Mouse (Mus musculus): ENCODE measurements around the gene 1700001O22Rik. TPM values are rescaled to one million over a fixed set of nuclear protein-coding genes. Genes with fewer than 3 reads are reported as not detected.
A peak's percentile ranks its signal among the peaks of the same experiment; 100 is the strongest.

The 1700001O22Rik gene
- polyA plus RNA-seq, 1 experiment from 2014 or later = 1.8 TPM

GRCm38 (mm10) chr2:30769187-30769586 lies 34.3 kb downstream of the 1700001O22Rik start:
- no peaks in the 10 kb centered on the region for H3K36me3 ChIP-seq (ENCODE audit: control insufficient read depth, insufficient read depth, low read length)
- DNase-seq (ENCODE audit: low spot score) = no peak
- WGBS = 54% methylated on average over 6 of the region's 6 CpGs
- no peak overlapping the region for H3K4me3 ChIP-seq (ENCODE audit: low read depth, low read length)
- no peak overlapping the region for H3K27ac ChIP-seq (ENCODE audit: low read depth, low read length)
- H3K27me3 ChIP-seq (ENCODE audit: control insufficient read depth, insufficient read depth, low read length) = no peaks in the 10 kb centered on the region
- no peak for ATAC-seq (ENCODE audit: insufficient read depth, low FRiP score, low TSS enrichment)
- H3K4me2 ChIP-seq (ENCODE audit: low read depth) = no peak overlapping the region
- no peak overlapping the region for H3K9ac ChIP-seq (ENCODE audit: low read length)
- peaks cover 16% of the 10 kb centered on the region for H3K4me1 ChIP-seq (ENCODE audit: control insufficient read depth, insufficient read depth, low read length)
- H3K9me3 ChIP-seq (ENCODE audit: control insufficient read depth, low read length) = no peaks in the 10 kb centered on the region

GRCm38 (mm10) chr2:30768529-30768928 lies 34.9 kb downstream of the 1700001O22Rik start:
- Histone ChIP-seq H3K9ac (ENCODE audit: low read length) (no peak overlapping the region), H3K27me3 (ENCODE audit: control insufficient read depth, insufficient read depth, low read length) (no peaks in the 10 kb centered on the region), H3K4me1 (ENCODE audit: control insufficient read depth, insufficient read depth, low read length) (peaks cover 16% of the 10 kb centered on the region), H3K4me2 (ENCODE audit: low read depth) (no peak overlapping the region), H3K4me3 (ENCODE audit: low read depth, low read length) (no peak overlapping the region), H3K9me3 (ENCODE audit: control insufficient read depth, low read length) (no peaks in the 10 kb centered on the region), H3K27ac (ENCODE audit: low read depth, low read length) (no peak overlapping the region), H3K36me3 (ENCODE audit: control insufficient read depth, insufficient read depth, low read length) (no peaks in the 10 kb centered on the region)
- WGBS = 91% methylated on average over 5 of the region's 5 CpGs
- ATAC-seq (ENCODE audit: insufficient read depth, low FRiP score, low TSS enrichment) = no peak
- no peak for DNase-seq (ENCODE audit: low spot score)

GRCm38 (mm10) chr2:30767626-30768240 lies 35.7 kb downstream of the 1700001O22Rik start:
- WGBS = 84% methylated on average over 7 of the region's 7 CpGs
- H3K4me1 ChIP-seq (ENCODE audit: control insufficient read depth, insufficient read depth, low read length) = peaks cover 16% of the 10 kb centered on the region
- DNase-seq (ENCODE audit: low spot score) (no peak), ATAC-seq (ENCODE audit: insufficient read depth, low FRiP score, low TSS enrichment) (no peak)
- no peak overlapping the region for H3K27ac ChIP-seq (ENCODE audit: low read depth, low read length)
- H3K27me3 ChIP-seq (ENCODE audit: control insufficient read depth, insufficient read depth, low read length) = no peaks in the 10 kb centered on the region
- no peaks in the 10 kb centered on the region for H3K9me3 ChIP-seq (ENCODE audit: control insufficient read depth, low read length)
- no peak overlapping the region for H3K4me2 ChIP-seq (ENCODE audit: low read depth)
- H3K9ac ChIP-seq (ENCODE audit: low read length) = no peak overlapping the region
- H3K4me3 ChIP-seq (ENCODE audit: low read depth, low read length) = no peak overlapping the region
- H3K36me3 ChIP-seq (ENCODE audit: control insufficient read depth, insufficient read depth, low read length) = no peaks in the 10 kb centered on the region

- H3K27me3 ChIP-seq (ENCODE audit: control insufficient read depth, insufficient read depth, low read length) = no peaks in the 10 kb centered on the region
- H3K9ac ChIP-seq (ENCODE audit: low read length) = no peak overlapping the region
- DNase-seq (ENCODE audit: low spot score) (no peak), ATAC-seq (ENCODE audit: insufficient read depth, low FRiP score, low TSS enrichment) (no peak)
- no peaks in the 10 kb centered on the region for H3K9me3 ChIP-seq (ENCODE audit: control insufficient read depth, low read length)
- H3K4me3 ChIP-seq (ENCODE audit: low read depth, low read length) = no peak overlapping the region
- no peak overlapping the region for H3K27ac ChIP-seq (ENCODE audit: low read depth, low read length)
- no peaks in the 10 kb centered on the region for H3K36me3 ChIP-seq (ENCODE audit: control insufficient read depth, insufficient read depth, low read length)
- peaks cover 5% of the 10 kb centered on the region for H3K4me1 ChIP-seq (ENCODE audit: control insufficient read depth, insufficient read depth, low read length)
- 84% methylated on average over 5 of the region's 5 CpGs for WGBS
- no peak overlapping the region for H3K4me2 ChIP-seq (ENCODE audit: low read depth)
Observed at GRCm38 (mm10) chr2:30766446-30766845, 37.0 kb downstream of the 1700001O22Rik start.

GRCm38 (mm10) chr2:30760706-30761105 lies 42.8 kb downstream of the 1700001O22Rik start:
- H3K4me1 ChIP-seq (ENCODE audit: control insufficient read depth, insufficient read depth, low read length) = peaks cover 23% of the 10 kb centered on the region
- no peaks in the 10 kb centered on the region for H3K27me3 ChIP-seq (ENCODE audit: control insufficient read depth, insufficient read depth, low read length)
- no peaks in the 10 kb centered on the region for H3K36me3 ChIP-seq (ENCODE audit: control insufficient read depth, insufficient read depth, low read length)
- no peak overlapping the region for H3K27ac ChIP-seq (ENCODE audit: low read depth, low read length)
- ATAC-seq (ENCODE audit: insufficient read depth, low FRiP score, low TSS enrichment) (no peak), DNase-seq (ENCODE audit: low spot score) (no peak)
- H3K4me2 ChIP-seq (ENCODE audit: low read depth) = no peak overlapping the region
- H3K9ac ChIP-seq (ENCODE audit: low read length) = no peak overlapping the region
- no peak overlapping the region for H3K4me3 ChIP-seq (ENCODE audit: low read depth, low read length)
- 0 out of 2 replicates have a peak, but pooled peaks cover 2% of the 10 kb centered on the region for H3K9me3 ChIP-seq (ENCODE audit: control insufficient read depth, low read length)
- 9% methylated on average over 6 of the region's 6 CpGs for whole genome bisulfite sequencing

- ATAC-seq (ENCODE audit: insufficient read depth, low FRiP score, low TSS enrichment) (no peak), DNase-seq (ENCODE audit: low spot score) (no peak)
- Histone ChIP-seq H3K27ac (ENCODE audit: low read depth, low read length) (peak overlapping the region; percentile 78), H3K4me1 (ENCODE audit: control insufficient read depth, insufficient read depth, low read length) (peaks cover 23% of the 10 kb centered on the region), H3K9me3 (ENCODE audit: control insufficient read depth, low read length) (0 out of 2 replicates have a peak, but pooled peaks cover 3% of the 10 kb centered on the region), H3K27me3 (ENCODE audit: control insufficient read depth, insufficient read depth, low read length) (no peaks in the 10 kb centered on the region), H3K4me2 (ENCODE audit: low read depth) (no peak overlapping the region), H3K4me3 (ENCODE audit: low read depth, low read length) (no peak overlapping the region), H3K9ac (ENCODE audit: low read length) (0 out of 2 replicates have a peak overlapping the region, but pooled peaks have one; percentile 3), H3K36me3 (ENCODE audit: control insufficient read depth, insufficient read depth, low read length) (no peaks in the 10 kb centered on the region)
- WGBS = 12% methylated on average over 10 of the region's 10 CpGs
Observed at GRCm38 (mm10) chr2:30759858-30760547, 43.5 kb downstream of the 1700001O22Rik start.

DNA sequence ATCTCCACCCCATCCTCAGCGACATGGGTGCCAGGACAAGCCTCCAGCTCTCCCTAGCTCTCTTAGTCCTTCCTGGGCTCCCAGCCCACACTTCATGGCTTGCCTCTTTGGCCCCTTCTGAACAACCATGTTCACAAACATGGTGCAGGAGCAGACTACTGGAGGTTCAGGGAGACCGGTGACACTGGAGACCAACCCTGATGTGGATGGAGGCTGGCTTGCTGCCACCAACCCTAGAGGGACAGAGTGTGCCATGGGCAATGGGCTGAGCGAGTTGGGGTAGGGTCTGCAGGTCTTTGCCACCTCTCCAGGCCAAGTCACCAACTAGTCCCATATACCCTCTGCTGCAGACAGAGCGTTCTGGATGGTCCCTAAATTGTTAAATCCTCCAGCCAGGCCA lies 44.0 kb downstream of the 1700001O22Rik start:
- ATAC-seq (ENCODE audit: insufficient read depth, low FRiP score, low TSS enrichment) (no peak), DNase-seq (ENCODE audit: low spot score) (no peak)
- Histone ChIP-seq H3K4me3 (ENCODE audit: low read depth, low read length) (no peak overlapping the region), H3K36me3 (ENCODE audit: control insufficient read depth, insufficient read depth, low read length) (no peaks in the 10 kb centered on the region), H3K27me3 (ENCODE audit: control insufficient read depth, insufficient read depth, low read length) (no peaks in the 10 kb centered on the region), H3K9me3 (ENCODE audit: control insufficient read depth, low read length) (0 out of 2 replicates have a peak, but pooled peaks cover 3% of the 10 kb centered on the region), H3K27ac (ENCODE audit: low read depth, low read length) (peak overlapping the region; percentile 78), H3K9ac (ENCODE audit: low read length) (no peak overlapping the region), H3K4me2 (ENCODE audit: low read depth) (no peak overlapping the region), H3K4me1 (ENCODE audit: control insufficient read depth, insufficient read depth, low read length) (peaks cover 23% of the 10 kb centered on the region)
- WGBS = 73% methylated on average over 4 of the region's 4 CpGs

GRCm38 (mm10) chr2:30759088-30759374 lies 44.4 kb downstream of the 1700001O22Rik start:
- no peak overlapping the region for H3K4me3 ChIP-seq (ENCODE audit: low read depth, low read length)
- no peaks in the 10 kb centered on the region for H3K27me3 ChIP-seq (ENCODE audit: control insufficient read depth, insufficient read depth, low read length)
- H3K9me3 ChIP-seq (ENCODE audit: control insufficient read depth, low read length) = 0 out of 2 replicates have a peak, but pooled peaks cover 3% of the 10 kb centered on the region
- H3K4me1 ChIP-seq (ENCODE audit: control insufficient read depth, insufficient read depth, low read length) = peaks cover 23% of the 10 kb centered on the region
- no peak for ATAC-seq (ENCODE audit: insufficient read depth, low FRiP score, low TSS enrichment)
- H3K4me2 ChIP-seq (ENCODE audit: low read depth) = peak overlapping the region; percentile 24; the same call in 1 of the 2 replicates
- H3K9ac ChIP-seq (ENCODE audit: low read length) = peak overlapping the region; percentile 55
- H3K27ac ChIP-seq (ENCODE audit: low read depth, low read length) = peak overlapping the region; percentile 78
- 37% methylated on average over 4 of the region's 4 CpGs for WGBS
- DNase-seq (ENCODE audit: low spot score) = no peak
- no peaks in the 10 kb centered on the region for H3K36me3 ChIP-seq (ENCODE audit: control insufficient read depth, insufficient read depth, low read length)

All from neural tube, embryonic 11.5 days (tissue).